Mouse (Mus musculus): ENCODE results near the gene Dlx5. TPM values are rescaled to one million over a fixed set of nuclear protein-coding genes. Genes with fewer than 3 reads are reported as not detected.

The Dlx5 gene
- total RNA-seq, 4 experiments from 2014 or later = not detected

GRCm38 (mm10) chr6:6859950-6860410 is 21.9 kb downstream of the Dlx5 start:
- no peak for DNase-seq (ENCODE audit: low spot score in 2 of 2)

DNA sequence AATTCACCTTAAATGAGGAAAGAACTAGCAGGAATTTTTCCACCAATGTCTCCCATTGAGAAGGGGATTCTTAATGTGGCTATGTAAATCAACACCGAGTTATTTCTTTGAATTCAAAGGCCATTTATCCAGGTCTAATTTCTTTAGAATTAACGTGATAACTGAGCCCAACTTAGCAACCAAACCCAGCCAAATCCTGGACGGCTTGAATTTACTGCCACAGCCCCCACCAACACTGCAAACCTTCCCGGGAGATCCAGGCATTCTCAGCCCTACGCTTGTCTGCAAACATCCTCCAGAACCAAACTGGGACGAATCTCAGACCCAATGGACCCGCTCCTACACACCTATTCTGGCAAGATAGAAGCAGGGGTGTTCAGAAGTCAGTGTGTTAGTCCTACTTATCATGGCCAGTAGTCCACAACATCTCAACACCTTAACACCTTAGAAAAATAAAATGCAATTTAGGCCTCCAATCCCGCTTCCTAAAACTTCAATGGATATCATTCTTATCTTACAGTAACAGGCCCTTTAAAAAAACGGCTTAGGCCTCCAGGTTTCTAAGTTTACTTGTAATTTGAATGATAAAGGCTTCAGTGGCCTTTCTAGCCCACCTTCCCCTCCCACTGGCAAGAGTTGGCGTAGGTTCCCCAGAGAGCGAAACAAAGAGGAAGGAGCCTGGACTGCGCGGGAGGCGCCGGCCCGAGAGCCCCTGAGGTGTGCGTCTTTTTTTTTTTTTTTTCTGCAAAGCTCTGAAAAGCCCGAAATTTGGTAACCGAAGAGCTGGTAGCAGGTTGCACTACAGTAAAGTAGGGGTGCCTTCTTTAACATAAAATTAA is 22.6 kb downstream of the Dlx5 start:
- DNase-seq (ENCODE audit: low spot score in 2 of 2) = no peak

GRCm38 (mm10) chr6:6858571-6858970 is 23.3 kb downstream of the Dlx5 start:
- DNase-seq (ENCODE audit: low spot score in 2 of 2) = no peak

GRCm38 (mm10) chr6:6857766-6858165 is 24.1 kb downstream of the Dlx5 start:
- no peak for DNase-seq (ENCODE audit: low spot score in 2 of 2)

DNA sequence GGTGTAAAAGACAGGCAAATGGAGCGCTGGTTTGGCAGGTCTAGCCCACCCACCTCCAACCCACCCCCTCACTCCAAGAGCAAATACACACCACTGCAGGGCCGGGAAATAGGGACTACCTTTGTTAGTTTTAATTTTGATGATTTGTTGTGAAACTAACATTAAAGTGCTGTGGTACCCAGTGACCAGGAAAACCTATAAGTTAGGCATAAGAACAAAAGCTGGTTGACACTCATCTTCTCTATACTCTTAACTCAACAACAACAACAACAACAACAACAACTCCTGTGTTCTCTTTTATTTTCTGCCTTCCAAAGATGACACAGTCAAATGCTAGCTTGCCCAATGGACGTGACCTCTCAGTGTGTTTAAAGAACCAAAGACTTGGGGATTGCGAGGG is 25.0 kb downstream of the Dlx5 start:
- no peak for DNase-seq (ENCODE audit: low spot score in 2 of 2)

GRCm38 (mm10) chr6:6856316-6856715 is 25.6 kb downstream of the Dlx5 start:
- no peak for DNase-seq (ENCODE audit: low spot score in 2 of 2)

- DNase-seq (ENCODE audit: low spot score in 2 of 2) = no peak
These were observed 26.1 kb downstream of the Dlx5 start for GRCm38 (mm10) chr6:6855746-6856185.

- DNase-seq (ENCODE audit: low spot score in 2 of 2) = no peak
These were observed 26.8 kb downstream of the Dlx5 start for GRCm38 (mm10) chr6:6854902-6855745.

- DNase-seq (ENCODE audit: low spot score in 2 of 2) = no peak
These were observed 27.7 kb downstream of the Dlx5 start for GRCm38 (mm10) chr6:6854176-6854575.

DNA sequence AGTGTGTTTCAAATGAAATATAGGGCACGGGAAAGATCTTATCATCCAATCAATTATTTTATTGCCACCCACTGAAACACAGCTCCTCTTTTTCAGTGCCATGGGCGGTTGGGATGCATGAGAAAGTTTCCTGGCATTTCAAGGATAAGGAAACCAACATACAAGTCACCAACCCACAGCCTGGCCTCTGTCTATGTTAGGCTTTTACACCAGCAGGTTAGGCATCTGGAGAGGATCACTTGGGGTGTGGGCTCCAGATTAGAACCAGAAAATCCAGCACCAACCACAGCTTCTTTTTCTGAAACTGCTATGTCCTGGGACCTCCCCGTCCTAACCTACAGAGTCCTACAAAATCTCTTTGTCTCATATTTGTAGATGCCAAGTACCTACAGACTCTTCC is 28.9 kb downstream of the Dlx5 start:
- no peak for DNase-seq (ENCODE audit: low spot score in 2 of 2)

- no peak for DNase-seq (ENCODE audit: low spot score in 2 of 2)
These were observed 30.7 kb downstream of the Dlx5 start for GRCm38 (mm10) chr6:6851166-6851565.

- no peak for DNase-seq (ENCODE audit: low spot score in 2 of 2)
These were observed 31.4 kb downstream of the Dlx5 start for GRCm38 (mm10) chr6:6850324-6851060.

GRCm38 (mm10) chr6:6849744-6850143 is 32.1 kb downstream of the Dlx5 start:
- DNase-seq (ENCODE audit: low spot score in 2 of 2) = no peak

GRCm38 (mm10) chr6:6848541-6848940 is 33.3 kb downstream of the Dlx5 start:
- no peak for DNase-seq (ENCODE audit: low spot score in 2 of 2)

GRCm38 (mm10) chr6:6833301-6833700 is 48.6 kb downstream of the Dlx5 start:
- DNase-seq (ENCODE audit: low spot score in 2 of 2) = no peak

- no peak for DNase-seq (ENCODE audit: low spot score in 2 of 2)
These were observed 51.4 kb downstream of the Dlx5 start for GRCm38 (mm10) chr6:6830446-6830845.

Other genes with a start within 250 kb of the Dlx5 start
- gene Dlx6, start 18.8 kb downstream of the Dlx5 start, total RNA-seq (2022) = not detected
- gene Sdhaf3, start 73.9 kb upstream of the Dlx5 start, total RNA-seq (2022) = 1 to 10 TPM; 5.6 to 6.5 (median 6.1) TPM

Data from gastrocnemius, adult 8-10 months (tissue).